Mouse (Mus musculus): ENCODE data around the gene Itk. TPM values are rescaled to one million over a fixed set of nuclear protein-coding genes. Genes with fewer than 3 reads are reported as not detected.
"Not testable (repeated sequence)": the region's sequence is repeated elsewhere in the genome, so short reads cannot be mapped to it uniquely, and the experiment has no call there.

The Itk gene
- 0.09 TPM in 1 of 2 replicates, not detected in the other for polyA plus RNA-seq (2016; fragmentation: Nextera tagmentation; extraction: Ambion mirVana)

DNA sequence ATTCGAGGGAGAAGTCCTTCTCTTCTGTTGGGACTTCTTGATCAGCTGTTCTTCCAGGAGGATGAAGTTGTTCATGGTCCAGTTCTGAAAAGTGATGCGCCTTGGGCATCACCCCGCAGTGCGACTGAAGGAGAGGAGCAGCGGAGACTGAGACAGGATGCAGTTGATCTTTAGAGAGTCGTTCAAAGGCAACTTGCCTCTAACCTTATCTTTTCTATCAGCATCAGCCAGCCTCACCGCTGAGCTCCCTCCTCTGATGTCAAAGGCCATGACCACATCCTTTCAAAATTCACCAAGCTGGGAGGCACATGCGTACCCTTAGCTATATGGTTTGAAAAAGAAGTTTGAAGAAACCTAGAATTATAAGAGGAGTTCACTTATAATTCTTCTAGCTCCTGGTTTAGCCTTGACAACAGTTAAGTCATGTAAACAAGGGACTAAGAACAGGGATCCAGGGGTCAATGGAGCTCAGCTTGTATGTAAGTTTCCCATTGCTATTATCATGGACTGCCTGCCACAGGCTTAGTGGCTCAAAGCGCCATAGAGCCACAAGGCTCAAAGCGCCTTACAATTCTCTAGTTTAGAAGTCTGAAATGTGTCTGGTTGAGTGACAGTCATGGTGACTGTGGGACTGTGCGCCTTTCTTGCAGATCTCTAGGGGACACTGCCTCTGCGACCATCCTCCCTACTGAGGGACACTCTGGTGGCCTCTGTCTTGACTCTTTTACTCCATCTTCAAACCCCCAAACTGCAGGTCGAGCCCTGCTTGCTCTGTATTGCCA, at the start of gene Itk:
Itk (minus strand) TSS at position 180 of the 782 bp plus-strand sequence.
- H3K9me3 ChIP-seq: no peaks in the 10 kb centered on the region
- H3K4me3 ChIP-seq: no peak within 1 kb of the TSS
- no peaks in the 10 kb centered on the region for H3K27me3 ChIP-seq (ENCODE audit: insufficient read depth, poor library complexity, severe bottlenecking)
- no peaks in the 10 kb centered on the region for H3K36me3 ChIP-seq
- peak; percentile 66 for DNase-seq (ENCODE audit: low spot score)
- 72% methylated on average over 13 of the region's 13 CpGs for WGBS
- H3K27ac ChIP-seq: no peak within 1 kb of the TSS
- H3K4me1 ChIP-seq: no peaks in the 10 kb centered on the region

DNA sequence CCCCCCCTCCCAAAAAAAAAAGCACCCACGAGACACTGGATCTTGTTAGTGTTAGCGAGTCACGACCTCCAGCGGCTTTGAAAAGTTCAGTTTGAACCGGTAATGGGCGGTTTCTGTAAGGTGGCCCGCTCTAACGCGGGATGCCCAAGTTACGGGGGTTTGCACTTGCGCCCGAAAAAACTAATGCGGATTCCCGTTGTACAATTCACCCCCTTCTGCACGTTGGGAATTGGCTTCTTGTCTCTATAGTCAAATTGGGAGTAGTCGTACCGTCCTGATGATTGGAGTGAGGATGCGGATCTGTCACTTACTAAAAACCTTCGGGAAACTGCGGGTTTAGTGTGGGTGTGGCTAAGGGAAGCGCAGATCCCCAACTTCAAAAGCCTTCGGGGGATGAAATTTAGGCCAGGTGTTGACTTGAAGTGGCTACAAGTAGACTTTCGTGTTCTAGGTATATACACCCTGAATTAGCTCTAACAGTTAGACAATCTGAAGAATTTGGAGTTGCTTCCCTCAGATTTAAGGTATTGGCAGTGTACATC, 48.2 kb upstream of the Itk start:
- WGBS: 2% methylated on average over 23 of the region's 23 CpGs
- Histone ChIP-seq H3K4me3 (peak overlapping the region; percentile 98), H3K27ac (peak overlapping the region; percentile 99), H3K9me3 (no peaks in the 10 kb centered on the region), H3K27me3 (ENCODE audit: insufficient read depth, poor library complexity, severe bottlenecking) (no peaks in the 10 kb centered on the region), H3K4me1 (no peaks in the 10 kb centered on the region), H3K36me3 (peaks cover 24% of the 10 kb centered on the region)
- peak; percentile 78 for DNase-seq (ENCODE audit: low spot score)

DNA sequence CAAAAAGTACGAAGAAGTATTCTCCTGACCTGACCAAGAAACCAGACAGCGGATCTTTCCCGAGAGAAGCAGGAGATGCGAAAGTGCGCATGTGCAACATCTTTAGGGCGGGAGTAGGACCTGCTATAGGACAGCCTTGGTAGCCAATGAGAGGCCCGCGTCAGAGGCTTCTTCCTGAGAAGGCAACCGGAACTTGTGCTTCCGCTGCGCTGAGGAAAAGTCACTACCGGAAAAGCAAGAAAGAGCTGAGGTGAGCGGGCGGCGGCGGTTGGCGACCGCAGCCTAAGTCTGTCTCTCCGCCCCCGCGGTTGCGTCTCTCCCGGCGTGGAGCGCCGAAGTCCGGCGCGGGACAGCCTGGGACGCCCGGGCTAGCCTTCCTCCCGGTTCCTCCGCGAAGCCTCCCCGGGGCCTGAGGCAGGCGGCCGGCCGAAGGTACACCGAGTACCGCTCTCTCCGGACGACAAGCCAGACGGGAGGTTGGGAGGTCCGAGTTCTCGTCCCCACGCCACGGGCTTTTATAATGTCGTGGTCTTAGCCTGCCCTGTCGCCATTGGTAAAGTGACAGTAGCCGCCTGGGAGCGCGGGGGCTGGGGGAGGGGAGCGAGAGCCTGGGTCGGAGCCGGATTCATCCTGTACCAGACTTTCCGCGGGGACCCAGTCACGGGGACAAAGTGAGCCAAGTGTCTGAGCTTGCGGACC, 47.6 kb upstream of the Itk start, which contains the start of gene Med7:
Med7 (plus strand) TSS at position 166 of the 699 bp plus-strand sequence.
- DNase-seq (ENCODE audit: low spot score): peak; percentile 99
- Histone ChIP-seq H3K27ac (peak within 1 kb of the TSS; percentile 99), H3K27me3 (ENCODE audit: insufficient read depth, poor library complexity, severe bottlenecking) (no peaks in the 10 kb centered on the region), H3K4me3 (peak within 1 kb of the TSS; percentile 98), H3K9me3 (no peaks in the 10 kb centered on the region), H3K36me3 (peaks cover 19% of the 10 kb centered on the region), H3K4me1 (no peaks in the 10 kb centered on the region)
- under 1% methylated on average over 58 of the region's 59 CpGs for WGBS

DNA sequence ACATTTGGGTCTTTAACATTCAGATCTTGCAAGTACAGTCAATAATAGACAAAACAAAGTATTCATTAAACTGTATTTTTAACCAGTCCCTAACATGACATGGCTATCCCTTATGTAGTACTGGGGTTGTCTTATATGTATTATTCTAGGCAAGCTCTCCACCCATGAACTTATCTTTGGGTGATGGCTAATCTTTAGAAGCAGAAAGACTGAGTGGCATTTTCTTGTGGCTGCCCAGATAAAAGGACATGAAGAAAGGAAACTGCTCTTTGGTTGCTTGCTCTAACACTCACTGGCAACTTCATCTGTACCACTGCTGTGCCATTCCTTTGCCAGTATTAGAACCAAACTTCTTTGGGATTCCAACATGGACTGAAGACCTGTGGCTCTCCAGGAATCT, 46.0 kb upstream of the Itk start:
- Histone ChIP-seq H3K4me1 (no peaks in the 10 kb centered on the region), H3K27me3 (ENCODE audit: insufficient read depth, poor library complexity, severe bottlenecking) (no peaks in the 10 kb centered on the region), H3K4me3 (no peak overlapping the region), H3K9me3 (no peaks in the 10 kb centered on the region), H3K36me3 (peaks cover 6% of the 10 kb centered on the region; the same call in 1 of the 2 replicates), H3K27ac (no peak overlapping the region)
- DNase-seq (ENCODE audit: low spot score): no peak

DNA sequence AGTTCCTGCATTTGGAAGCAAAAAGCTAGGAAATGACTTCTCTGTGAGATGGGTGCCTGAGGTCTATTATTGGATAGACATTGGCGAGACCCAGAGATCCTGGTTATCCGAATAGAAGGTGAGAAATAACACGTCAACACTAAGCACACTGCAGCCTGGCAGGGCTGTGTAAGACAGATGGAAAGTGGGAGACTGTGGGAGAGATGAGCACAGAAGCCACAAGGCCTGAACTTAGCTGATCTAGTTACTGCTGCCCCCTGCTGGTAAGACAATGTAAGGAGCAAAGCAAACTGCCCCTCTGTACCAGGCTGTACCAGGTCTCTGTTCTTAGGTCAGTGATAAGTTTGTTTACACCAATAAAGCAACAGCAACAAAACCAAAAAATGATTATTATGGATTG, 41.8 kb upstream of the Itk start:
- WGBS: 15% methylated on average over 3 of the region's 3 CpGs
- Histone ChIP-seq H3K27me3 (ENCODE audit: insufficient read depth, poor library complexity, severe bottlenecking) (no peaks in the 10 kb centered on the region), H3K27ac (no peak overlapping the region), H3K36me3 (no peaks in the 10 kb centered on the region), H3K4me1 (no peaks in the 10 kb centered on the region), H3K4me3 (no peak overlapping the region), H3K9me3 (no peaks in the 10 kb centered on the region)
- peak; percentile 82 for DNase-seq (ENCODE audit: low spot score)

DNA sequence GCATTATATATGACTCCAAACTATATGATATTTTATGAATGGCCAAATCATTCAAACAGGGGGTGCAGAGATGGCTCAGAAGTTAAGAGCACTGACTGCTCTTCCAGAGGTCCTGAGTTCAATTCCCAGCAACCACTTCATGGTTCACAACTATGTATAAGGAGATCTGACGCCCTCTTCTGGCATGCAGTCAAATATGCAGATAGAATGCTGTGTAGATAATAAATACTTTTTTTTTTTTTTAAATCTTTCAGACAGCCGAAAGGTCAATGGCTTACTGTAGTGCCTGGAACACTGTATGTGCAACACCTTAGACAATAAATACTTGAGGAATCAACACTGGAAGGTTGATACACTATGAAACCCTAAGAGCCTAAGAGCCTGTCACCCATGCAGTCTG, 40.8 kb upstream of the Itk start:
- DNase-seq (ENCODE audit: low spot score): no peak
- Histone ChIP-seq H3K4me1 (no peaks in the 10 kb centered on the region), H3K27me3 (ENCODE audit: insufficient read depth, poor library complexity, severe bottlenecking) (no peaks in the 10 kb centered on the region), H3K9me3 (no peaks in the 10 kb centered on the region), H3K27ac (no peak overlapping the region), H3K36me3 (no peaks in the 10 kb centered on the region), H3K4me3 (no peak overlapping the region)
- 83% methylated on average over 2 of the region's 2 CpGs for WGBS

DNA sequence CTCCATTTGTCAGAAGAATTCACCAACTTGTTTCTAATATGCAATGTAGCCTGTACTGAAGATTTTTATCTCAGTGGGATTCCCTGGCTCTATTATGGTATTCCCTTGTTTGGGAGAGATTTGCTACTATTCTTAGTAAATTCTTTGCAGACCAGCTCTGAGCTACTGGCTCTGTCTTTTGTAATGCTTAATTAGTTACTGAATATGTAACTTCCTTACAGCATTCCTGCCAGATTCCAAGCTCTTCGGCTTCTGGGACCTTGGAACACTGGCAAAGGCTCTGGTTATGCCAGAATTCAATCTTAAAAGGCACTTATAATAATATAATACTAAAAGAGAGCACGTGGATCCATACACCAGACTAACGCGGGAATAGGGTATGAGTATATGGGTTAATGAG, 38.8 kb upstream of the Itk start:
- WGBS: 41% methylated on average over 4 of the region's 4 CpGs
- not testable (repeated sequence) for H3K27ac ChIP-seq; H3K4me1 ChIP-seq; H3K4me3 ChIP-seq; H3K36me3 ChIP-seq; H3K27me3 ChIP-seq (ENCODE audit: insufficient read depth, poor library complexity, severe bottlenecking); H3K9me3 ChIP-seq; DNase-seq (ENCODE audit: low spot score)

DNA sequence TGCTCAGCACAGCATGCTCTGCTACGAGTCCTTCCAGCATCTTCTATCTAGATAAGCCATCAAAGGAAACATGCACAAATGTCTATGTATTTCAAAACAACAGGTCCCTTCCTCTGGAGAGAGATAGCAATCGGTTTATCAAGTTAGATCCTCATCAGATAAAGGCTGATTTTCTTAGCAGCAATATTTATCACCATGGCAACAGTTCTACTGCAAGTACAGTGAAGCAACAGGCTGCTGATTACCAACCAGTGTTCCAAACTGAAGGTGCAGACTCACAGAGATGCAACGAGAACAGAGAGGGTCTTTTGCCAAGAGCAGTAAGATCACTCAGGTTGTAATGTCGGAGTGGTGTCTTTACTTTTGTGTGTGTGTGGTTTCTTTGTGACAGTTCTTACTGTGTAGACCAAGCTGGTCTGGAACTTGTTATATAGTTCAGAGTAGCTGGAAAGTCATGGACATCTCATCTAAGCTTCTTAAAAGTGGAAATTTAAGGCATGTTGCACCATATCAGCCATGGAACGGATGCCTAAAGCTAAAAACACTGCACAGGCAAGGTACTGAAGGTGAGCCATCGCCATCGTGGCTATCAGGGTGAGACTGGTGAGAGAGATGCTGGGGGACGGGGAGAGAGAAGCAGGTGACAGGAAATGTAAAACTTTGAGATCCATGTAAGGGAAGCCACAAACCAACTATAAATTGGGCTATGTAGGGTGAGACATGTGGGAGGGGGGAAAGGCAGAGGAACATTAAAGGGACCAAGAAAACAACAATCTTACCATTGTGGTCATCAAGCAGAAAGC, 32.0 kb upstream of the Itk start:
- Histone ChIP-seq H3K4me1 (no peaks in the 10 kb centered on the region), H3K36me3 (no peaks in the 10 kb centered on the region), H3K9me3 (no peaks in the 10 kb centered on the region), H3K4me3 (no peak overlapping the region), H3K27ac (no peak overlapping the region), H3K27me3 (ENCODE audit: insufficient read depth, poor library complexity, severe bottlenecking) (no peaks in the 10 kb centered on the region)
- no peak for DNase-seq (ENCODE audit: low spot score)
- WGBS: 78% methylated on average over 8 of the region's 8 CpGs

DNA sequence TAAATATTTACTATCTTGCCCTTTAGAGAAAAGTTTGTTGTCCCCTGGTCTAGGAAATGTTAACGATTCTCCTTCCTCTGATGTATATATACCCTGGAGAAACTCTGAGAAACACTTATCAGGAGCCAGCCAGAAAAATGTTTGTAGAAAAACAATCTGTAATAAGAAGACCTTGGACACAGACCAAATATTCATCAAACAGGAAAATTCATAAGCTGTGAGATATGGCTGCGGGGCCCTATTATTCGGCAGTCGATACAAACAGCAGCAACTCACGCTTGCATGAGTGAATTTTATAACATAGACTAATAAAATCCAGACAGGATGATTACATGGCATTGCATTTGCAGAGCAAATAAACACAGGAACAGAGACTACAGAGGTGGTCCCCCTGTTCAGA, 29.5 kb upstream of the Itk start:
- no peaks in the 10 kb centered on the region for H3K9me3 ChIP-seq

DNA sequence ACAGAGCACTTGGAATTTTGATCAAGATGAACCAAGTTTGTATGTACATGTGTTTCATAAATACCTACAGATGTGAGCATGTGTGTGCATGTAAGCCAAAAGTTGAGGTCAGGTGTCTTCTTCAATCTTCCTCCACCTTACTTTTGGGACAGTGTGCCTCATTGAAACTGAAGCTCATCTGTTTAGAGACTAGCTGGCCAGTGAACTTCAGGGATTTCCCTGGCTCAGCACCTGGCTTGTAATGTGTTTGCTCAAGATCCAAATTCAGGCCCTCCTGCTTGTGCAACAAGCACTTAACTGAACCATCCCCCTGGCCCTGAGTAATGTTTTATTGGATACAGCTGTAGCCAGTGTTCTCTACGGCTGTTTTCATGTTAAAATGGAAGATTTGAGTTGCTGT, 29.1 kb upstream of the Itk start:
- WGBS: 74% methylated on average over 1 of the region's 1 CpGs
- H3K27ac ChIP-seq: no peak overlapping the region
- no peak for DNase-seq (ENCODE audit: low spot score)

More for the DNA sequence above, 29.5 kb upstream of the Itk start:
- Histone ChIP-seq H3K4me3 (no peak overlapping the region), H3K4me1 (no peaks in the 10 kb centered on the region), H3K27me3 (ENCODE audit: insufficient read depth, poor library complexity, severe bottlenecking) (no peaks in the 10 kb centered on the region), H3K36me3 (no peaks in the 10 kb centered on the region), H3K27ac (no peak overlapping the region)
- DNase-seq (ENCODE audit: low spot score): no peak
- 91% methylated on average over 5 of the region's 5 CpGs for WGBS

DNA sequence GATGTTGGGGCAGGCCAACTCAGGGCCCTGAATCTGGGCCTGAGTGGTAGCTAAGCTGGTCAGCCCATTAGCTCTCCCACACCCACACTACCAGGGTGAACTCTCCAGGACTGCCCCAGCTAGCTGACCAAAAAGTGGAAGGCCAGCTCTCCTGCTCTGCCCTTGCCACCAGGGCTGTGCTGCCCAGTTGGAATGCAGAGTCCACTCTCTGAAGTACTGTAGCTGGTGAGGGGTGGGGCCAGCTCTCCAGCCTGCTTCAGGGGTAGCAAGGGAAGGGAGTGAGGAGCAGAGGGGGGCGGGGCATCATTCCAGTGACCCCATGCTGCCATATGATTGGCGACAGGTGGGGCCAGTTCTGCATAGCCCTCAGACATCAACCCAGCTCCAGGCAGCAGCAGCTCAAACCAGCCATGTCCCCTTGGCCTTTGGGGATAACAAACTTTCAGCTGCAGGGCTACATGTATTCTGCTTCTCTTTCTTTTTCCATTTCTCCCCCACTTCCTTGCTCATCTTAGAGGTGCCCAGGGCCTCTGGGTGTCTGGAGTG, 20.8 kb upstream of the Itk start:
- WGBS: 44% methylated on average over 2 of the region's 2 CpGs
- H3K27ac ChIP-seq: no peak overlapping the region
- H3K9me3 ChIP-seq: no peaks in the 10 kb centered on the region
- 0 out of 2 replicates have a peak, but pooled peaks cover 6% of the 10 kb centered on the region for H3K27me3 ChIP-seq (ENCODE audit: insufficient read depth, poor library complexity, severe bottlenecking)
- H3K36me3 ChIP-seq: no peaks in the 10 kb centered on the region
- DNase-seq (ENCODE audit: low spot score): no peak
- H3K4me1 ChIP-seq: peaks cover 10% of the 10 kb centered on the region
- no peak overlapping the region for H3K4me3 ChIP-seq

More for the DNA sequence above, 29.1 kb upstream of the Itk start:
- no peaks in the 10 kb centered on the region for H3K9me3 ChIP-seq
- H3K4me3 ChIP-seq: no peak overlapping the region
- no peaks in the 10 kb centered on the region for H3K4me1 ChIP-seq
- H3K27me3 ChIP-seq (ENCODE audit: insufficient read depth, poor library complexity, severe bottlenecking): no peaks in the 10 kb centered on the region
- no peaks in the 10 kb centered on the region for H3K36me3 ChIP-seq

DNA sequence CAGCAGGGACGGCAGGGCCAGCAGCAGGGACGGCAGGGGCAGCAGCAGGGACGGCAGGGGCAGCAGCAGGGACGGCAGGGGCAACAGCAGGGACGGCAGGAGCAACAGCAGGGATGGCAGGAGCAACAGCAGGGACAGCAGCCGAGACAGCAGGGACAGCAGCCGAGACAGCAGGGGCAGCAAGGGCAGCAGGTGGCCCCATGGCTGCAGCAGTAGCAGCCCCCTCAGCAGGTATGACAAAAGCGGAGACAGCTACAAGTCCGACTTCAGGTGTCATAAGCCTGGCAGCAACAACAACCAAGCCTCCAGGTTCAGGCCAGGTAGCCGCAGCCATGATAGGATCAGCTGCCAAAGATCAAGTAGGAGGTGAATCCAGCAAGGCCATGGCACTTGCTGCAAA, 17.4 kb upstream of the Itk start:
- Histone ChIP-seq H3K4me3 (peak overlapping the region; percentile 42), H3K4me1 (peaks cover 10% of the 10 kb centered on the region), H3K27ac (peak overlapping the region; percentile 52), H3K27me3 (ENCODE audit: insufficient read depth, poor library complexity, severe bottlenecking) (0 out of 2 replicates have a peak, but pooled peaks cover 6% of the 10 kb centered on the region), H3K36me3 (no peaks in the 10 kb centered on the region), H3K9me3 (no peaks in the 10 kb centered on the region)
- 29% methylated on average over 10 of the region's 10 CpGs for WGBS
- DNase-seq (ENCODE audit: low spot score): no peak
